8 mouse cellular contexts compared by ENCODE assay signal in the genomic region with DNA sequence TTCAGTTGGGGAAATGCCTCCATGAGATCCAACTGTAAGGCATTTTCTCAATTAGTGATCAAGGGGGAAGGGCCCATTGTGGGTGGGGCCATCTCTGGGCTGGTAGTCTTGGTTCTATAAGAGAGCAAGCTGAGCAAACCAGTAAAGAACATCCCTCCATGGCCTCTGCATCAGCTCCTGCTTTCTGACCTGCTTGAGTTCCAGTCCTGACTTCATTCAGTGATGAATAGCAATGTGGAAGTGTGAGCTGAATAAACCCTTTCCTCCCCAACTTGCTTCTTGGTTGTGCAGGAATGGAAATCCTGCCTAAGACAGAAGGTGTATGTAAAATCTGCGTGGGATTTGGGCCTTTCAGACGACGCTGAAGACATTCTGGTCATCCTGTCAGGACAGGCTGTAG. TPM values are rescaled to one million over a fixed set of nuclear protein-coding genes. Genes with fewer than 3 reads are reported as not detected.
A peak's percentile ranks its signal among the peaks of the same experiment; 100 is the strongest.
DNase-seq lines count a peak whose midpoint lies in the region; ATAC-seq and TF ChIP-seq lines count a peak whose summit lies in the region.
"Not testable (repeated sequence)": the region's sequence is repeated elsewhere in the genome, so short reads cannot be mapped to it uniquely, and the experiment has no call there.

No protein-coding gene starts in this region.

- not testable (repeated sequence) for TF ChIP-seq CTCF in G1E (IDR thresholded peaks at IDR 0.05; ENCODE audit: low read depth, low read length); embryonic fibroblast, embryonic 13.5 days (IDR thresholded peaks at IDR 0.05; ENCODE audit: borderline replicate concordance, insufficient read depth, low read length); hindbrain, postnatal 0 days (IDR thresholded peaks at IDR 0.05; ENCODE audit: low read depth); lung, embryonic 14.5 days (IDR thresholded peaks at IDR 0.05; ENCODE audit: low read depth); midbrain, postnatal 0 days (IDR thresholded peaks at IDR 0.05)

- TF ChIP-seq POLR2A in embryonic fibroblast, embryonic 13.5 days (IDR thresholded peaks at IDR 0.05; ENCODE audit: low read depth, low read length): peak; percentile 85

- H3K27ac ChIP-seq in embryonic fibroblast, embryonic 13.5 days (ENCODE audit: insufficient read depth, low read length): peak overlapping the region; percentile 98
- peak overlapping the region; percentile 94 for H3K27ac ChIP-seq in heart, embryonic 11.5 days (ENCODE audit: low read depth, low read length)
- H3K27ac ChIP-seq in hindbrain, postnatal 0 days: peak overlapping the region; percentile 97
- H3K27ac ChIP-seq in limb, embryonic 10.5 days: peak overlapping the region; percentile 98
- H3K27ac ChIP-seq in lung, embryonic 14.5 days (ENCODE audit: low read depth): peak overlapping the region; percentile 85
- H3K27ac ChIP-seq in midbrain, postnatal 0 days (ENCODE audit: low read depth, low read length): peak overlapping the region; percentile 74

- peak overlapping the region; percentile 79 for H3K9ac ChIP-seq in heart, embryonic 11.5 days (ENCODE audit: low read depth, low read length)
- peak overlapping the region; percentile 53; the same call in 1 of the 2 replicates for H3K9ac ChIP-seq in hindbrain, postnatal 0 days (replicated peaks; ENCODE audit: low read length)
- peak overlapping the region; percentile 99 for H3K9ac ChIP-seq in lung, embryonic 14.5 days
- peak overlapping the region; percentile 29; the same call in 1 of the 2 replicates for H3K9ac ChIP-seq in midbrain, postnatal 0 days (replicated peaks; ENCODE audit: low read length, poor library complexity, severe bottlenecking)

- peak overlapping the region; percentile 73 for H3K4me3 ChIP-seq in G1E (ENCODE audit: low read depth, low read length)
- H3K4me3 ChIP-seq in embryonic fibroblast, embryonic 13.5 days (ENCODE audit: insufficient read depth, low read length): peak overlapping the region; percentile 70
- H3K4me3 ChIP-seq in heart, embryonic 11.5 days (ENCODE audit: low read depth, low read length): peak overlapping the region; percentile 90
- peak overlapping the region; percentile 82 for H3K4me3 ChIP-seq in hindbrain, postnatal 0 days (ENCODE audit: low read length)
- peak overlapping the region; percentile 85 for H3K4me3 ChIP-seq in limb, embryonic 10.5 days
- H3K4me3 ChIP-seq in lung, embryonic 14.5 days (ENCODE audit: low read depth, low read length): peak overlapping the region; percentile 92
- H3K4me3 ChIP-seq in midbrain, postnatal 0 days (ENCODE audit: low read depth, low read length): peak overlapping the region; percentile 71

- 57% methylated on average over 3 of the region's 3 CpGs for WGBS in heart, embryonic 11.5 days (ENCODE audit: insufficient replicate concordance)
- 54% methylated on average over 3 of the region's 3 CpGs for WGBS in hindbrain, postnatal 0 days
- WGBS in limb, embryonic 10.5 days: 58% methylated on average over 3 of the region's 3 CpGs
- 41% methylated on average over 3 of the region's 3 CpGs for WGBS in lung, embryonic 14.5 days
- WGBS in midbrain, postnatal 0 days: 56% methylated on average over 3 of the region's 3 CpGs

- H3K27me3 ChIP-seq in G1E (ENCODE audit: insufficient read depth, low read length); heart, embryonic 11.5 days (ENCODE audit: control insufficient read depth, insufficient read depth, low read length); hindbrain, postnatal 0 days (ENCODE audit: insufficient read depth, low read length); limb, embryonic 10.5 days (ENCODE audit: low read depth, poor library complexity, severe bottlenecking); lung, embryonic 14.5 days (ENCODE audit: insufficient read depth, low read length); midbrain, postnatal 0 days (ENCODE audit: insufficient read depth, low read length): not testable (repeated sequence)

- H3K4me2 ChIP-seq in heart, embryonic 11.5 days: peak overlapping the region; percentile 75
- peak overlapping the region; percentile 88 for H3K4me2 ChIP-seq in hindbrain, postnatal 0 days (ENCODE audit: low read depth, low read length)
- H3K4me2 ChIP-seq in lung, embryonic 14.5 days: peak overlapping the region; percentile 92
- peak overlapping the region; percentile 75 for H3K4me2 ChIP-seq in midbrain, postnatal 0 days (ENCODE audit: low read depth, low read length, poor library complexity, severe bottlenecking)

- DNase-seq in G1E (ENCODE audit: low spot score); hindbrain, postnatal 0 days (ENCODE audit: low spot score); limb, embryonic 10.5 days (ENCODE audit: low spot score); midbrain, postnatal 0 days (ENCODE audit: low spot score): not testable (repeated sequence)
- peak; percentile 9 for DNase-seq in lung, embryonic 14.5 days
- peak; percentile 62 for DNase-seq in testis, postnatal 10 days (ENCODE audit: low spot score)

- not testable (repeated sequence) for ATAC-seq in G1E (ENCODE audit: extremely low read depth, insufficient number of reproducible peaks, low FRiP score, poor library complexity, severe bottlenecking); heart, embryonic 11.5 days (replicated peaks; ENCODE audit: insufficient number of reproducible peaks, low FRiP score, low TSS enrichment); hindbrain, postnatal 0 days; lung, embryonic 14.5 days (ENCODE audit: insufficient read depth); midbrain, postnatal 0 days (ENCODE audit: low FRiP score)

- H3K36me3 ChIP-seq in G1E (replicated peaks): peaks cover 37% of the 10 kb centered on the region
- H3K36me3 ChIP-seq in heart, embryonic 11.5 days (ENCODE audit: control insufficient read depth, insufficient read depth, low read length): peaks cover 26% of the 10 kb centered on the region
- H3K36me3 ChIP-seq in hindbrain, postnatal 0 days (ENCODE audit: insufficient read depth, low read length): peaks cover 18% of the 10 kb centered on the region
- peaks cover 33% of the 10 kb centered on the region for H3K36me3 ChIP-seq in limb, embryonic 10.5 days
- H3K36me3 ChIP-seq in lung, embryonic 14.5 days (ENCODE audit: insufficient read depth): peaks cover 32% of the 10 kb centered on the region
- H3K36me3 ChIP-seq in midbrain, postnatal 0 days (ENCODE audit: insufficient read depth, low read length): peaks cover 14% of the 10 kb centered on the region

- not testable (repeated sequence) for H3K9me3 ChIP-seq in G1E (replicated peaks); heart, embryonic 11.5 days (replicated peaks; ENCODE audit: control insufficient read depth, low read length); hindbrain, postnatal 0 days (ENCODE audit: low read length); limb, embryonic 10.5 days (replicated peaks); lung, embryonic 14.5 days (ENCODE audit: low read depth, low read length); midbrain, postnatal 0 days (ENCODE audit: low read length)

- peaks cover 48% of the 10 kb centered on the region for H3K4me1 ChIP-seq in G1E (ENCODE audit: insufficient read depth, low read depth, low read length)
- not testable (repeated sequence) for H3K4me1 ChIP-seq in embryonic fibroblast, embryonic 13.5 days (ENCODE audit: control insufficient read depth, insufficient read depth, low read length); lung, embryonic 14.5 days (ENCODE audit: insufficient read depth); midbrain, postnatal 0 days (ENCODE audit: insufficient read depth, low read length)
- H3K4me1 ChIP-seq in heart, embryonic 11.5 days (ENCODE audit: control insufficient read depth, insufficient read depth, low read length): peaks cover 23% of the 10 kb centered on the region
- peaks cover 13% of the 10 kb centered on the region; the same call in 1 of the 2 replicates for H3K4me1 ChIP-seq in hindbrain, postnatal 0 days (ENCODE audit: insufficient read depth, low read length)
- peaks cover 40% of the 10 kb centered on the region for H3K4me1 ChIP-seq in limb, embryonic 10.5 days

RNA-seq across cellular contexts. Expression of a gene that starts 0.9 kb away (rescaled TPM):
- total RNA-seq in G1E (2014; fragmentation: Nextera tagmentation): 677 and 817 TPM in 2 replicates
- total RNA-seq in G1E (2017): 849 and 1,028 TPM in 2 replicates
- polyA plus RNA-seq in G1E (2012): 299 and 510 TPM in 2 replicates
- 856 and 947 TPM in 2 replicates for polyA plus RNA-seq in embryonic fibroblast, embryonic 13.5 days (2011; ENCODE audit: insufficient read length, low read depth, missing spikeins)
- polyA plus RNA-seq in heart, embryonic 11.5 days (2014; fragmentation: Nextera tagmentation; extraction: Ambion mirVana): 855 and 931 TPM in 2 replicates
- 3,311 and 3,326 TPM in 2 replicates for total RNA-seq in hindbrain, postnatal 0 days (2014; rRNA removed)
- 1,502 and 1,606 TPM in 2 replicates for polyA plus RNA-seq in hindbrain, postnatal 0 days (2015; fragmentation: Nextera tagmentation; extraction: Ambion mirVana)
- 1,509 and 1,575 TPM in 2 replicates for polyA plus RNA-seq in limb, embryonic 10.5 days (2016; fragmentation: Nextera tagmentation; extraction: Ambion mirVana)
- 1,155 and 1,206 TPM in 2 replicates for polyA plus RNA-seq in lung, embryonic 14.5 days (2014; fragmentation: Nextera tagmentation; extraction: Ambion mirVana)
- 3,416 and 3,526 TPM in 2 replicates for total RNA-seq in midbrain, postnatal 0 days (2014; rRNA removed)
- polyA plus RNA-seq in midbrain, postnatal 0 days (2015; fragmentation: Nextera tagmentation; extraction: Ambion mirVana): 1,872 and 1,886 TPM in 2 replicates

RNA-seq across cellular contexts. Expression of a gene that starts 2.3 kb away (rescaled TPM):
- 197 and 209 TPM in 2 replicates for total RNA-seq in G1E (2014; fragmentation: Nextera tagmentation)
- 10.8 and 15.8 TPM in 2 replicates for total RNA-seq in G1E (2017)
- polyA plus RNA-seq in G1E (2012): 18.2 and 29.7 TPM in 2 replicates
- polyA plus RNA-seq in embryonic fibroblast, embryonic 13.5 days (2011; ENCODE audit: insufficient read length, low read depth, missing spikeins): 30.4 and 31.8 TPM in 2 replicates
- polyA plus RNA-seq in heart, embryonic 11.5 days (2014; fragmentation: Nextera tagmentation; extraction: Ambion mirVana): 19.0 and 19.5 TPM in 2 replicates
- total RNA-seq in hindbrain, postnatal 0 days (2014; rRNA removed): 14.7 and 26.7 TPM in 2 replicates
- 3.9 and 4.1 TPM in 2 replicates for polyA plus RNA-seq in hindbrain, postnatal 0 days (2015; fragmentation: Nextera tagmentation; extraction: Ambion mirVana)
- 23.2 and 27.3 TPM in 2 replicates for polyA plus RNA-seq in limb, embryonic 10.5 days (2016; fragmentation: Nextera tagmentation; extraction: Ambion mirVana)
- polyA plus RNA-seq in lung, embryonic 14.5 days (2014; fragmentation: Nextera tagmentation; extraction: Ambion mirVana): 19.5 and 21.6 TPM in 2 replicates
- 22.4 and 22.6 TPM in 2 replicates for total RNA-seq in midbrain, postnatal 0 days (2014; rRNA removed)
- polyA plus RNA-seq in midbrain, postnatal 0 days (2015; fragmentation: Nextera tagmentation; extraction: Ambion mirVana): 3.7 and 4.7 TPM in 2 replicates

RNA-seq across cellular contexts. Expression of a gene that starts 16.0 kb away (rescaled TPM):
- total RNA-seq in G1E (2014; fragmentation: Nextera tagmentation): 68.5 and 73.7 TPM in 2 replicates
- total RNA-seq in G1E (2017): 93.5 and 97.6 TPM in 2 replicates
- 65.3 and 84.9 TPM in 2 replicates for polyA plus RNA-seq in G1E (2012)
- 66.3 and 78.7 TPM in 2 replicates for polyA plus RNA-seq in embryonic fibroblast, embryonic 13.5 days (2011; ENCODE audit: insufficient read length, low read depth, missing spikeins)
- 71.3 and 74.0 TPM in 2 replicates for polyA plus RNA-seq in heart, embryonic 11.5 days (2014; fragmentation: Nextera tagmentation; extraction: Ambion mirVana)
- total RNA-seq in hindbrain, postnatal 0 days (2014; rRNA removed): 94.1 and 142 TPM in 2 replicates
- 162 TPM in 2 replicates for polyA plus RNA-seq in hindbrain, postnatal 0 days (2015; fragmentation: Nextera tagmentation; extraction: Ambion mirVana)
- polyA plus RNA-seq in limb, embryonic 10.5 days (2016; fragmentation: Nextera tagmentation; extraction: Ambion mirVana): 43.0 and 49.7 TPM in 2 replicates
- polyA plus RNA-seq in lung, embryonic 14.5 days (2014; fragmentation: Nextera tagmentation; extraction: Ambion mirVana): 30.9 and 32.5 TPM in 2 replicates
- total RNA-seq in midbrain, postnatal 0 days (2014; rRNA removed): 112 and 122 TPM in 2 replicates
- 124 and 140 TPM in 2 replicates for polyA plus RNA-seq in midbrain, postnatal 0 days (2015; fragmentation: Nextera tagmentation; extraction: Ambion mirVana)

RNA-seq across cellular contexts. Expression of a gene that starts 17.5 kb away (rescaled TPM):
- total RNA-seq in G1E (2014; fragmentation: Nextera tagmentation): 13.7 and 21.4 TPM in 2 replicates
- 49.5 and 61.2 TPM in 2 replicates for total RNA-seq in G1E (2017)
- 33.5 and 39.8 TPM in 2 replicates for polyA plus RNA-seq in G1E (2012)
- polyA plus RNA-seq in embryonic fibroblast, embryonic 13.5 days (2011; ENCODE audit: insufficient read length, low read depth, missing spikeins): 82.6 and 120 TPM in 2 replicates
- polyA plus RNA-seq in heart, embryonic 11.5 days (2014; fragmentation: Nextera tagmentation; extraction: Ambion mirVana): 13.2 and 17.0 TPM in 2 replicates
- total RNA-seq in hindbrain, postnatal 0 days (2014; rRNA removed): 13.7 and 19.4 TPM in 2 replicates
- 18.3 and 19.4 TPM in 2 replicates for polyA plus RNA-seq in hindbrain, postnatal 0 days (2015; fragmentation: Nextera tagmentation; extraction: Ambion mirVana)
- 4.5 and 5.5 TPM in 2 replicates for polyA plus RNA-seq in limb, embryonic 10.5 days (2016; fragmentation: Nextera tagmentation; extraction: Ambion mirVana)
- polyA plus RNA-seq in lung, embryonic 14.5 days (2014; fragmentation: Nextera tagmentation; extraction: Ambion mirVana): 5.0 and 7.1 TPM in 2 replicates
- 10.9 and 13.5 TPM in 2 replicates for total RNA-seq in midbrain, postnatal 0 days (2014; rRNA removed)
- polyA plus RNA-seq in midbrain, postnatal 0 days (2015; fragmentation: Nextera tagmentation; extraction: Ambion mirVana): 12.2 and 16.0 TPM in 2 replicates

RNA-seq across cellular contexts. Expression of a gene that starts 22.1 kb away (rescaled TPM):
- 39.9 and 59.9 TPM in 2 replicates for total RNA-seq in G1E (2014; fragmentation: Nextera tagmentation)
- total RNA-seq in G1E (2017): 51.0 and 53.3 TPM in 2 replicates
- polyA plus RNA-seq in G1E (2012): 23.4 and 33.1 TPM in 2 replicates
- polyA plus RNA-seq in embryonic fibroblast, embryonic 13.5 days (2011; ENCODE audit: insufficient read length, low read depth, missing spikeins): 9.8 and 15.5 TPM in 2 replicates
- 44.5 and 48.1 TPM in 2 replicates for polyA plus RNA-seq in heart, embryonic 11.5 days (2014; fragmentation: Nextera tagmentation; extraction: Ambion mirVana)
- total RNA-seq in hindbrain, postnatal 0 days (2014; rRNA removed): 14.7 and 27.2 TPM in 2 replicates
- polyA plus RNA-seq in hindbrain, postnatal 0 days (2015; fragmentation: Nextera tagmentation; extraction: Ambion mirVana): 24.6 and 25.7 TPM in 2 replicates
- 61.7 and 67.1 TPM in 2 replicates for polyA plus RNA-seq in limb, embryonic 10.5 days (2016; fragmentation: Nextera tagmentation; extraction: Ambion mirVana)
- 69.2 and 72.0 TPM in 2 replicates for polyA plus RNA-seq in lung, embryonic 14.5 days (2014; fragmentation: Nextera tagmentation; extraction: Ambion mirVana)
- total RNA-seq in midbrain, postnatal 0 days (2014; rRNA removed): 7.6 and 12.1 TPM in 2 replicates
- 11.0 and 11.8 TPM in 2 replicates for polyA plus RNA-seq in midbrain, postnatal 0 days (2015; fragmentation: Nextera tagmentation; extraction: Ambion mirVana)

Comparison
In these comparisons a context has a peak if more than half of its experiments do, and no peak if none do; other contexts are left out.
1. H3K9ac ChIP-seq: peak in every context shown above with its lines; median percentile 99 in lung, embryonic 14.5 days; 79 in heart, embryonic 11.5 days; 53 in hindbrain, postnatal 0 days; 29 in midbrain, postnatal 0 days.